Mouse (Mus musculus) frontal cortex, postnatal 10 days (tissue): ENCODE measurements around the gene Bcor.

Experiments used
- DNase-seq, 2 experiments: peaks; one replicate each; pipeline ENCODE4 v3.0.0; 2022; ENCODE audit warnings: low spot score in 2 of 2, mixed read lengths in 1 of 2

Gene Bcor

DNA sequence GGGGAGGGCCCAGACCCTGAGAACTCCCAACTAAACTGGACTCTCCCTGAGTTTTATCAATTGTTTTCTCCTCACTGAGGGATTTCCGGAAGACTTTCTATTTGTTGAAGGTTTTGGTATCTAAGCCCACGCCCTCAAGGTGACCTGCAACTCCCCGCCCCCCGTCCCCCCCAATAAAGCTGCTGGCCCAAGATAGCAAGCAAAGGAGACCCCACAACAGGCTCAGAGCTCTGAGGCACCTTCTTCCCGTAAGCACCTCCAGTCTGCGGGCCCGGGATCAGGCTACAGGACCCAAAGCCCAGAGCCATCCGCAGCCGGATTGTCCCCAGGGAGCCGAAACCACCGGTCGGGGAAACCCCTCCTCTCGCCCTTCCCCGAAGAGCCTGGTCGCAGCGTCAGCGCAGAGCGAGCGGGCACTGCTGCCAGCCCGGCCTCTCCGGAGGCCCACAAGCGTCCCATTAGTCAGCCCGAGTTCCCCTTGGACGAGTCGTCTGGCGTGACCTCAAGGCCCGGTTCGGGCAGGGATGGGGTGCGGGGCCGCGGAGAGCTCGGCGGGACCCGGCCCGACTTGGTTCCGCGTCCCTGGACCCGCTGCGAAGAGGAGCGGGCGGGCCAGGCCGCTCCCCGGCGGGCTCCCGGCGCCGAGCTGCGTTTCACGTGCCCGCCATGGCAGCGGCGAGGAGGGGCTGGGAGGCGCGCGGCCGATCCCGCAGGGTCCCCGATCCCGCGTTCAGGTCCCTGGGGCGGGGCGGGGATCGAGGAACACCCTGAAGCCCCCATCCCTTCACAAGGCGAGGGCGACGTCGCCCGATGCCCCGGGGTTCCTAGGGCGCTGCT is 73.3 kb downstream of the Bcor start:
- peak in 1 of 2 experiments; percentile 34 for DNase-seq

DNA sequence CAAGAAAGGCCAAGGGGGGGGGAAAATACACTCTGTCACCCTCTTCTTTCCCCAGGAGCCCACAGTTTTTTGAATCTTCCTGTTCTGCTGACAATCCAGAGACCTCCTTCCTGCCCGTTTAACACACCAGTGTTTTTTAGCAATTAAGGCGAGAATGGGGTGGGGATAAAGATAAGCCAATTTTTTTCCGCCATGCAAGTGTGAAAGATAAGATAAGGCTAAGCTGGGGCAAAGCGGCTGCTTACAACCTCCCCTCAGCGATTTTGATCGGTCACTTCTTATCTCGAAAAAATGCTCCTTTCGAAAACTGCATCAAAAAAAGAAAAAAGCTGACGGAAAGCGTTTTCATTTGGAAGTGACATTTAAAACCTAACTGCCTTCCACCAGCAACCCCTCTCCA is 74.2 kb downstream of the Bcor start:
- no peak for DNase-seq

DNA sequence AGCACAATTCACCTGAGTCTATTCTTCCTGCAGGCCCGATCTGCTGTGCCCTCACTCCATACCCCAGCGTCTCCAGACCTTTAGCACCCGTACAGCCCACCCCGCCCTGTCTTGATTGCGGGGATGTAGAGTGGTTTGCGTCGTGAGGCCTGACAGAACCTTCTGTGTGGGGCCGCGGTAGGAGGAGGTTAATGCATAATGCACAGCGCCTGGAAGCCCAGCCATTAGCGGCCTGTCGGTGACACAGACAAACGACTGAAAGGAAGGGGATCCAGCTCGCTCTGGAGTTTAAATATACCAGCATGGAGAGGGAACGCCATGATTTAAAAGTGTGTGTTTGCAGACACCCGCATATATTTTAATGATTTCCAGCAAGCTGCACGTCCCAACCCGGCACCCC is 74.9 kb downstream of the Bcor start:
- no peak for DNase-seq

DNA sequence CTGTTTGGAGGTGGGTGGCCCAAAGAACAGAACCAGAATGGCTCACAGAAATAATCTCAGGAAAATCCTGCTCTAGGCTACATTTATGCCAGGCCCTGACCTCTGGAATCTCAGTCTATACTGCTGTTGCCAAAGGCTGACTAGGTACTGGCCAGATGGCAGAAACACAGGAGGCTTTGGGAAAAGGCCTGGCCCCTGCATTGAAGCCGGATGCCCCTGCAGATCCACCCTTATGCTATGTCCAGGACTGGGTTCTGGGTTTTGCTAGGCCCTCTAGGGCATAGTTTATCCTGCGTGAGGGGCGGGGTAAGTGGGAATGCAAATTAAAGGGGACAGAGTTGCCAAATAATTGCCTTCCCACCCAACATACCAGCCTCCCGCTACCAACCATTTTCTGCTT is 75.5 kb downstream of the Bcor start:
- DNase-seq = no peak

DNA sequence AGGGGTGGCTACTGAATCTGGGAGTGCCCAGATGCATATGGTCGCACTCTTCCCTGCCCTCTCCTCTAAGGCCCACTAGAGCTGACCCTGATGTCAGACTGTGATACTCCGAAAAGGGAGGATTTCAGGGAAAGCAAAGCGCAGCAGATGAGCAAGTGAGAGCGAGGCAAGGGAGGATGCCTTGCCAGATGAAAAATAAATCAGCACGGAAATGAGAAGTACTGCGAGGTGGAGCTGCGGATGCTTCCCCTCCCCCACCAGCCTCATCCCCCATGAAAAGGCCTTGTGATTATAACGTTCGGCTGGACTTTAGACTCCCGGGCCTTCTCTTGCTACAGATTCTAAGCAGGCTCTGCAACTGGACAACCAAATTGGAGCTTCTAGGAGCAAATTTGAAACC is 76.5 kb downstream of the Bcor start:
- no peak for DNase-seq

DNA sequence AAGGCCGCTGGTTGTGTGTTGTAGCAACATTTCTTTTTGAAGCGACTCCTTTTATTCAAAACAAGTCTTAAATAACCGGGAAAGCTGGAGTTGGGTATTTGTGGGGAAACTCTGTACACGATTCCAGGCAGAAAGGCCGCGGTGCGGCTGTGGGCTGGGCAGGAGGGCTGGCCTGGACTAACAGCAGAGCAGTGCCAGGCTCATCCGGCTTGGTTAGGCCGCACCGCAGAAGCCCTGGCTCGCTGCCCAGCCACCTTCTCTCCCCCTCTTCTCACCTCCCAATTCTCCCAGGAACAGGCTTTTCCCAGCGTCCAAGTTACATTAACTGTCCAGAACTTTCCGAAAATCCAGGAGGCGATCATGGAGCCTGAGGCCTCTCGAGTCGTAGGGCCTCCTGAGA is 77.4 kb downstream of the Bcor start:
- no peak for DNase-seq

DNA sequence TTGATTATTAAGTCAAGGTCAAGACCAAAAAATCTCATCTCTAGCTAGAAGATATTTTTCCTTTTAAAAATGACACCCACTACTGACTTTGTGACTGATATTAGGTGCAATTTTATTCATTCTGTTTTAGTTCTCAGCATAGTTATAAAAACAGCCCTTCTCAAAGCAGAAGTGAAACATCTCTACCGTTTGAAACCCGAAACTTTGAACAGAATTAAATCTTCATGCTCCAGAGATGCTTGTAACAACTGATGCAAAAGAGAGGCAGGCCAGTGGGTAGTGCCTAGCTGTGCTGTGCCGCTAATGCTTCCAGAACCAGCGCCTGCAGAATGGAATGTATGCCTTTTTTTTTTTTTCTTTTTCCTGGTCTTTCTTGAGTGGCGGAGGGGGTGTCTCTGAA is 78.0 kb downstream of the Bcor start:
- DNase-seq = no peak

DNA sequence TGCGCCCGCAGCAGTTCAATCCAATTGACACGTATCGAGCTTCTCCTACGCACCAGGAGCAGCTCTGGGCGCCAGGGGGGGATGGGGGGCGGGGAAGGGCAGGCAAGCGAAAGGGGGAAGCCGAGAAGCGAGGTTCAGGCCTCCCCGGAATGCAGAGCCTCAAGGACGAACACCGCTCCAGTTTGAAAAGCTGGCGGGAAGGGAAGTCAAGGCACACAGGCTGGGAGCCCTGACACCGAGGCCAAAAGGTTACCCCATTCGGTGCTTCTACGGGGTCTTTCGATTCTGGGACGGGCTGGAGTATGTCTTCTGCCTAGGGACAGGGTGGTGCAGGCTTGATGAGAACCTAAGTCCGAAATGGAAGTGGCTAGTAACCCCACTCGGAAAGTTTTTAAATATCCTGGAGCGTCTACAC is 78.4 kb downstream of the Bcor start:
- DNase-seq = no peak

DNA sequence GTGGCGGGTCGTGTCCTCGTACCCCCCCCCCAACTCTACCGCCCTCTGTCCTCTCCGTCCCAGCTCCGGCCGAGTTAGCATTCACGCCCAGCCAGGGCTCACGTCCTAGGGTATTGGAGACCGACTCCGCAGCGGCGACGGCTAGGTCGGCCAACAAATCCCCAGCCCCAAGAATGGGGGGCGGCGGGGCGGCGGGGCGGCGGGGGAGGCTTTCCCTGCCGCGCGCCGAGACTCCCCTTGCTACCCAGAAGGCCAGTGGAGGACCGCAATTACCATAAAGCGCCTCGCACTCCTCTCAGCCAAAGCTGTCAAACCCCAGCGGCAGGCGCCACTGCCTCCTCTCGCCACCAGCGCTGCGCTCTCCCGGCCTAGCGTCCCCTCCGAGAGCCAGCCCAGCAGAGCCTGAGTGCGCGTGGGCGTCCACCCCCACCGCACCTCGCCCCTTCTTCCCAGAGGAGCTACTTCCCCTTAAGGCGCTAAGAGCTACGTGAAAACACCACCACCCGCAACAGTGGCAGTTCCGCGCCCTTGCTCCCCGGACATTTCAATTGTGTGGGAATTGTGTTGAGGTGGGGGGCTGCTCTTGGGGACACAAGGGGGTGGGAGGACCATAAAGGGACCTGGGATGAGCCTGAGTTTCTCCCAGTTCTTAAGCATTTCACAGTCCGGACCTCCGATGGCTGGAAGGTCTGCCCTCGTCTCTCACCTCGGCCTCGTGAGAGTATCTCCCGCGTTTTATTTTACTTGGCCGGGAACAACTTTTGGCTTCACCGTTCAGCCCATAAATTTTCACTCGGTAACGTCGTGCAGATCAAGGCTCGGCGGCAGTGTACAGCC is 79.0 kb downstream of the Bcor start:
- DNase-seq = no peak

DNA sequence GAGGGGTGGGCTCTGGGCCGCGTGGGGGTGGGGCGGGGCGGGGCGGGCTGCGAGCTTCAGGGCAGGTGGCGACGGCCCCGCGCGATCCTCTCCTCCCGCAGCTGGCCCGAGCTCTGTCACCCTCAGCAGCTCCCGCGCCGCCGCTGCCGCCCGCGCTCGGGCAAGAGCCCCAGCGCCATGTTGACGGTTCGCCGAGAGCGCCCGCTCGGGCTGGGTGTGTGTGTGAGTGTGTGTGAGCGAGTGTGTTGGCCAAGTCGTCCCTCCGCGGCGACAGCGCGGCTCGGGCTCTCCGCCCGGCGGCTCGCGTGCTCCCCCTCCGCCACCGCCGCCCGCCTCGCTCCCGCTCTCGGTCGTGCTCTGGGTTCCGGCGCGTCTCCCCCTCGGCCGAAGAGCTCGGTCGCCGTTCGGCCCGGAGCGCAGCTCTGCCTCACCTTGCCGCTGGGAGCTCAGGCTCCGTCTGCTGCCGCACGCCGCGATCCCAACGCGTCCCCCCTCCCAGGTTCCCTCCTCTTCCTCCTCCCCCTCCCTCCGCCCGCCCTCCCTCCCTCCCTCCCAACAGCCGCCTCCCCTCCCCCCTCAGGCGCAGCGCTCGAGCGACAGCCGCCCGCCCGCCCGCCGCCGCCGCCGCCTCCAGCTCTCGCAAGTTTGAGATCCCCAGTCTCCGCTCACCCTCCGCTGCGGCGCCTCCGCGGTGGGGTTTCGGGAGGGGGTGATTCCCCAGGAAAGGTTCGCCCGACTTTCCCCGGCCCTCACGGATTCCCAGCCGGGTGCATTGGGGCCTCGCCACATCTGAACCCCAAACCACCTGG is 79.9 kb downstream of the Bcor start:
- DNase-seq = peak; percentile 13 to 52

DNA sequence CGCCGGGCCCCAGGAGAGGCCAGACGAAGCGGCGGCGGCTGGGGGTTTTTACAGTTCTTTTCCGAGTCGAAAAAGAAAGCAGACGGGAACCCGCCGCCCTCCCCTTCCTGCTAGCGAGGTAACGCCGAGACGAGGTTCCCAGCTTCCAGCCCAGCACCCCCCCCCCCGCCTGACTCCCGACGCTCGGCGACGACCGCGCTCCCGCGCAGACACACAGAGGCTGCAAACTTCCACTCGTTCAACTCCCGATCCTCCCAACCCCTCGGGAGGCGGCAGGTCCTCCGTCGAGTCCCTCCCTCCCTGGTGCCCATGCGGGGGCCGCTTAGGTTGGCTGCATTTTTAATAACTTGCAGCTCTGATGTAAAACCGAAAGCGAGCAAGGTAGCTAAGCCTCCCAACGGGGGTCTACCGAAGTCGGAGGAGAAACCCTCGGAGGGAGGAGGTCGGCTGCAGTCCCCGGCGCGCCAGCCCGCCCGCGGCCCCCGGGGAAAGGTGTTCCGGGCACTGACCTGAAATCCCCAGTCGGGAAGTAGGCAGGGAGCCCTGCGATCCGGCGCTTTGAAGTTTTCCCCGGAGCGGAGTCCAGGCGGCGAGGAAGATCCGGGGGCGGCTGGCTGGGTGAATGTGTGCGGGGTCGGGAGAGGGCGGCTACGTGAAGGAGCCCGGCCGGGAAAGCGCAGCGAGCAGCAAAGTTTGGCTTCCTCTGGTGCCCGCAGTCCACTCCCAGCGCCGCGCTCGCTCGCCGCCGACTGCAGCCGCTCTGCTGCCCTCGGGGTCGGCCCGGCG is 80.7 kb downstream of the Bcor start:
- peak in 1 of 2 experiments; percentile 36 for DNase-seq

DNA sequence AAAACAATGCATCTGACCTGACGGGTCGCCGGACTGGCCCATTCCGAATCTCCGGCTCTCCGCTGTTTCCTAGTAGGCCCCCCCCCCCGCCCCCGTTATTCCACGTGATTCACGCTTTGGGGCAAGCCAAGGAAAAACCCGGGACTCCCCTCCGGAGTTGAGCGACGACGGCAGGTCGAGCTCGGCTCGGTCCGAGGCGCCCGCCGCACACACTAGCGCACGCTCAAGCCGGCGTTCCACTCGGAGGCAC is 81.2 kb downstream of the Bcor start:
- DNase-seq = no peak

DNA sequence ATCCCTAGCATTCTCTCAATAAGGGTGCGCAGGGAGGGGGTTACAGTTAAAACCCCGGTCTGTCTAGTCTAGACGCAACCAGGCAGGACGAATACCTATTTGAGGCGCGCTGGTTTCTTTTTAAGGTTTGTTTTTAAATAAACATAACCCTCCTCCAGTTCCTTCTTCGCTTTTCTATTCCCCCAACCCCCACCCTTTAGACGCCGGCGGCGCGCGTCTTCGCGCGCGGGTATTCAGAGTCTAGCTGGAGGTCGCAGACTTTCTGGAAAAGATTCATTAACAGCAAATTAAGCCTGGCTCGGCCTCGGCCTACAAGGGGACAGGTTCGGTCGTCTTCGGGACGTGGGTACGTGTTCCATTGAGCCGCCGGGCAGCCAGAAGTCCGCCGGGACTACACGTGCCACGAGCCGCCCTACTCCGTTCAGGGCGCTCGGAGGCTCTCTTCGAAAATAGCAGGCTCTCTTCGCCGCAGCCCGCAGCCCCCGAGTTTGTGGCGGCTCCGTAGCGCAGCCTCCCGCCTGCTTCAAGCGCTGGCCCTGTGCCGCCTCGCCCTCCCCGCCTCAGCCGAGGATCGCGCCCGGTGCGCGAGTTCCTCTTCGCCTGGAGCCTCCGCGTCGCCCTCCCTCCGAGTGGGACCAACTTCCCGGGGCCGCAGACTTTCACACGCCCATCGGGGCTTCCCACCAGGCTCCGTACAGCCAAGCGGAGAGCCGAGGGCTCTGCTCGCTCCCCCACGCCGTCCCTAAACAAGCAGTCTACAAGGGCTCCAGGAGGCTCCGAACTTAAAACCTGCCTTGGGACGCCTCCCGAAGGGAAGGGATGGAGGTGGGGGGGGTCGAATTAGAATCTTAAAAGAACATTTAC is 81.7 kb downstream of the Bcor start:
- peak in 1 of 2 experiments; percentile 46 for DNase-seq

DNA sequence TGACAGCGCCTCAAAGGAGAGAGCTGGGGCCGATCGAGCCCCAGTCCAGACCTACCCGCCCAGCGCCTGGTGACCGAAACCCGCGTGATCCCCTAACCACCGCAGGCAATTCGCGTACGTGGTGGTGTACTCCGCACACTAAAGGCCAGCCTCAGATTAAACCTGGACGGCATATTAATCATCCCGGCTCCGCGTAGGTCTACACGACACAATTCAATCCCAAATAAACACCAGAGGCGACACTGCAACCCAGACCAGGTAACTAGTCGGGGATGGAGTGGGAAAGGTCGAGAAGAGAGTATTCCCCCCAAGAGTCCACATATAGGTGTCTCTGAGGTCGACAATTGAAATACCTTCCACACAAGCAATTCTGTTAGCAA is 82.6 kb downstream of the Bcor start:
- DNase-seq = no peak

DNA sequence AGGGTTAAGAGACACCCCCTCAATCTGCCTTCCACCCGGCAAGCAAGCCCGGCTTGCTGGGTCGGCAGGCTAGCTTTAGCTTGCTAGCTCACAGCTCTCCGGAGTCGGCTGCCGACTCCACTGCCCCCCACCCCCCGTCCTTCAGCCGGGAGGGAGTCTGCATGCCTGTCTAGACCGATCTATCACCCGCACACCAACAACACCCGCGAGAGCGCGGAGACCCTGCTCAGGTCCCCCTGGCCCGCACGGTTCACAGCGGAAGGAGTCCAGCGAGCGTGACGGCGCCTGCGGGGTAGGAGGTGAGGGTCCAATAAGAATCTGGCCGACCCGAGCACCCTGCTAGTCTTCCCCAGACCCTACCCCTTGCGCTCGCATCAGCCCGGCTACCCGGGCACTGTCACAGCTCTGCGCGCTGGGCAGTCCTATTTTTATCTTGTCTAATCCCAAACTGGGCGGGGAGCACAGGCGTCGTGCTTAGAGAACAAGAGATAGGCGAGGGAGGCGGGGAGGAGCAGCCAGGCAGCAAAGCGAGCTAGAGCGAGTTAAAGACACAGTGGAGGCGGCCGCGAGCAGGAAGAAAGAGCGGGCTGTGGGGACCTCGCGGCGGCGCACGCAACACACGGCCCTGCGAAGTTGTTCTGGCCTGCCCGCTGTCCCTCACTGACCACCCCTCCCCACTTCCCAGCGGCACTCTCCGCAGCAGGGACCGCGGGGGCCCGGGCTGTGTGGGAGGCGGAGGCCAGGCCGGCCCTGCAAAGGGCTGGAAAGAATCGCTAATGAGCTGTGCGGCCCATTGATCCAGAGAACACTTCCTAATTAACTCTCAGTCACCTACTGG is 83.2 kb downstream of the Bcor start:
- peak in 1 of 2 experiments; percentile 39 for DNase-seq

DNA sequence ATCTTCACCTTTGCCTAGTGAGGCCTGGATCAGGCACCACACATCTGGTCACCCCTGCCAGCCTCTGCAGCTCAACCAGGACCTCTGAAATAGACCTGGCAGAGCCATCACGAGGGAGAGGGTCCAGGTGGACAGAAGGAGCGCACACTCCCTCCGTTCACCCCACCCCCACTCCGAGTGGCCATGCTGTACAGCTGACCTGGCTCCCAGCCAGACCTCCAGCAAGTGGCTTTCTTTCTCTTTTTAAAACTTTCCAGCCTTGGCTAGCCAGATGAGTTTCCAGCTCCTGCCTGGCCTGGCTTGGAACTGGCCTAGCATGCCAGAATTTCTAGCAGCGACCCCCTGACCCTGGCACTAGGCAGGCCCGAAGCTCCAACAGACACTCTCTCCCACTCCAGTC is 87.4 kb downstream of the Bcor start:
- DNase-seq = no peak

DNA sequence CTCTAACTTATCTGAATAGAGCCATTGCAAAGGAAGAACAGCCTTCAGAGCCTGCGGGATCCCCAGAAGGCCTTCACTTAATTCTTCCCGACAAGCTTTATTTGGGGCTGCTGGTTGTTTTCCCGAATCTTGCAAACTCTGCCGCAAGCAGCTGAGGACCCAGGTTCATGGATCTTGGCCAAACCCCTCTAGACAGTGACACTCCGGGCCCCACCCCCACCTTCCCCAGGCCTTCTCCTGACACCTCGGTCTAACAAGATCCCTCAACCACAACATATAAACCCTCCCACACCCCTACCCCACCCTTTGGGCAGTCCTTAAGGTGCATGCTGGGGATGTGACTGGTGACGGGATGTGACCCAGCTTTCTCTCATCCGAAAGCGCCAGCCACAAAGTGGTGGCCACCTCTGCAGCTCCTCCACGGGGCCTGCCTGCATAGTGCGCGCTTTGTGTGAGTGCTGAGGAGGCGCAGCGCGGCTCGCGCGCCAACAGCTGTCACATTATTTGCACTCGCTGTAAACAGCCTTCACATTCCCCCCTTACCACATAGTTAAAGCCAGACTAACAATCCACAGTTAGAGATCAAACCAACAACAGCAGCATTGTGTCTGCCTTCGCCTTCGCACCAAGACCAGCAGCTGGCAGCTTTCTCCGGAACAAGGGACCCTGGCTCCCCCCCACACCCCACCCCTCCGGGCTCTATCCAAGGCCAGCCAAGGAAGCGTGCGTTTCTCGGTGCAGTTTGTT is 91.0 kb downstream of the Bcor start:
- no peak for DNase-seq

DNA sequence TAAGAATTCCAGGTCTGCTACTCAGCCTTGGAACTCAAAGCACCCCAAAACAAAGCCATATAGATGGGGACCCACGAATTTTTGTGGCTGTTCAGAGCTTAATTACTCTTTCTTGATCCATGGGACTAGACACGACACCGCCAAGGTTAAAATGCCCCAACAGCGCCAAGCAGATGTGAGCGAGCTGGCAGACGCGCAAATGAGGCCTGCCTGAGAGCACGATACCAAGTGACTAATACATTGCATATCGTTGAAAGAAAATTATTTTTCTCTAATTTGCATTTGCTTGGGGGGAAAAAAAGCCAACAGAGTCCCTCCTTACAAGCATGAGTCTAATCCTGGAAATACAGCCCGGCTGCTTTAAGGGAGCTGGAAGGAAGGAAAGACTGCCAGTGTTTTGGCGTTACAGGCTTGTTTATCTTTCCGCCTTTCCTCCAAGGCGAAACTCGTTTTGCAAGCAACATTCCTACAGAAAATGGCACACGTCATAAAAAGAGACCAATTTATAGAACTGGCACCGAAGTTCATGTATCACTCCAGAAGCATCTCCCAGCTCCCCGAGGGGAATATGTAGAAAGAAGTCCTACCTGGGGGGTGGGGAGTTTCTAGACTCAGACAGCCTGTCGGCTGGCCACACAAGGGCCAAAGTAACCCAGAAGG is 92.2 kb downstream of the Bcor start:
- no peak for DNase-seq

DNA sequence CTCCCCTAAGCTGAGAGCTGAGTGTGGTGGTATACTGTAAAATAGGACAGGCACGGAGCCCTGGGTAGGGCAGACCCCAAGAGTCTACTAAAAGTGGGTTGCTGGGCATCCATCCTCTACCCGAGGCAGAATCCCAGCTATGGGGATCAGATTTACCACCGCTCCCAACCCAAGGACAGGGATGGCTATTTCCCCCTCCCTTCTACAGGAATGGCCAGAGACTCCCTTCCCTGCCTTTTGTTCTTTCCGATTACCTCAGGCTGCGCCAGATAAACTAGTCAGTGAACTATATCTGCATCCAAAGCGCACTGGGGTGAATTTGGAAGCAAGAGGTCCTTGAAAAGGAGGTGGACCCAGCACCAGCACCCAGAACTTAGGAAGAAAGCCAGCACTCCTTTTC is 93.1 kb downstream of the Bcor start:
- DNase-seq = no peak
